Mouse (Mus musculus) heart, embryonic 16.5 days (tissue): Measurements from ENCODE around the gene Ecsit. TPM values are rescaled to one million over a fixed set of nuclear protein-coding genes. Genes with fewer than 3 reads are reported as not detected.
A peak's percentile ranks its signal among the peaks of the same experiment; 100 is the strongest.

Source experiments
- ATAC-seq: fragments of 200-750 bp; cut with Nextera tagmentation; replicated peaks from 2 replicates; pipeline ENCODE4 v1.8.0; 2017; ENCODE audit warnings: moderate number of reproducible peaks; ENCODE audit not compliant: insufficient read depth, low FRiP score; ENCODE audit errors: extremely low read depth
- H3K27ac ChIP-seq: fragments of 300-500 bp; sonication (generic); 2 replicates; pipeline ENCODE4 v1.5.1; 2014; ENCODE audit warnings: mild to moderate bottlenecking, low read length, control low read depth, moderate library complexity
- H3K27me3 ChIP-seq: fragments of 300-500 bp; sonication (generic); 2 replicates; pipeline ENCODE4 v1.6.1; 2014; ENCODE audit warnings: low read length, mixed read lengths; ENCODE audit not compliant: control insufficient read depth, insufficient read depth
- H3K36me3 ChIP-seq: fragments of 300-500 bp; sonication (generic); 2 replicates; pipeline ENCODE4 v1.6.1; 2014; ENCODE audit not compliant: control insufficient read depth, insufficient read depth
- H3K4me1 ChIP-seq: fragments of 300-500 bp; sonication (generic); 2 replicates; pipeline ENCODE4 v1.6.1; 2014; ENCODE audit warnings: low read length, mixed read lengths; ENCODE audit not compliant: control insufficient read depth, insufficient read depth
- H3K4me2 ChIP-seq: fragments of 300-500 bp; sonication (generic); 2 replicates; pipeline ENCODE4 v1.6.1; 2014; ENCODE audit warnings: low read depth, mild to moderate bottlenecking, control low read depth, low read length
- H3K4me3 ChIP-seq: fragments of 300-500 bp; sonication (generic); 2 replicates; pipeline ENCODE4 v1.5.1; 2014; ENCODE audit warnings: mild to moderate bottlenecking, control low read depth, low read length
- H3K9ac ChIP-seq: fragments of 300-500 bp; sonication (generic); 2 replicates; pipeline ENCODE4 v1.6.1; 2014; ENCODE audit warnings: low read length, control low read depth
- H3K9me3 ChIP-seq: fragments of 300-500 bp; sonication (generic); replicated peaks from 2 replicates; pipeline ENCODE4 v1.6.1; 2016; ENCODE audit warnings: low read length; ENCODE audit not compliant: control insufficient read depth
- WGBS: fragments of 180-500 bp; shearing (Covaris S2); extraction: QIAGEN DNeasy Blood & Tissue Kit; methylation state at CpG from one replicate; pipeline ENCODE4 v1.1.7; 2014; 5-methylcytosine and 5-hydroxymethylcytosine counted together
- polyA plus RNA-seq: library from polyadenylated mRNA; unstranded; fragments of >200 nt; fragmentation: Nextera tagmentation; extraction: Ambion mirVana; gene quantifications from 2 replicates; pipeline ENCODE4 v1.2.1, GENCODE M21; 2015

Gene Ecsit
- polyA plus RNA-seq, 1 experiment from 2014 or later = 73.1 TPM

DNA sequence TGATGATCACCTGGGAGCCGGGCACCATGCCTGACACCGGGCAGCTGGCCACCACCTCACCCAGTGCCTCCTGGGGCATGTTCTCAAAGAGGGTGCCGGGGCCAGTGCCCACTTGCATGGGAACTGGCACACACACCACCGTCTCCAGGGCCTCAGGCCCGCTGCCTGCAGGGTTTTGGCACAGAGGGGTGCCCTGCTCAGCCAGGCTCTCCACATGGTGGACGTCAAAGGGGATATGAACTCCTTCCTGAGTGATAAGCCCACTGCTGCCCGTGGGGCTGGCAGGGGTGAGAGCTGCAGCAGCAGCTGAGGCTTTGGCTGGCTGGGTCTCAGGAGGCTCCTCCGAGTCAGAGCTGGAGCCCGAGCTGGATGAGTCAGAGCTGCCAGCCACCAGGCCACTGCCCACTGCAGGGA, 27.2 kb downstream of the Ecsit start:
- H3K9me3 ChIP-seq = no peaks in the 10 kb centered on the region
- no peak for ATAC-seq
- H3K9ac ChIP-seq = no peak overlapping the region
- 80% methylated on average over 9 of the region's 9 CpGs for WGBS
- H3K36me3 ChIP-seq = peaks cover 25% of the 10 kb centered on the region
- no peak overlapping the region for H3K4me3 ChIP-seq
- no peak overlapping the region for H3K4me2 ChIP-seq
- peaks cover 23% of the 10 kb centered on the region for H3K27me3 ChIP-seq
- H3K4me1 ChIP-seq = peaks cover 5% of the 10 kb centered on the region; the same call in 1 of the 2 replicates
- no peak overlapping the region for H3K27ac ChIP-seq

DNA sequence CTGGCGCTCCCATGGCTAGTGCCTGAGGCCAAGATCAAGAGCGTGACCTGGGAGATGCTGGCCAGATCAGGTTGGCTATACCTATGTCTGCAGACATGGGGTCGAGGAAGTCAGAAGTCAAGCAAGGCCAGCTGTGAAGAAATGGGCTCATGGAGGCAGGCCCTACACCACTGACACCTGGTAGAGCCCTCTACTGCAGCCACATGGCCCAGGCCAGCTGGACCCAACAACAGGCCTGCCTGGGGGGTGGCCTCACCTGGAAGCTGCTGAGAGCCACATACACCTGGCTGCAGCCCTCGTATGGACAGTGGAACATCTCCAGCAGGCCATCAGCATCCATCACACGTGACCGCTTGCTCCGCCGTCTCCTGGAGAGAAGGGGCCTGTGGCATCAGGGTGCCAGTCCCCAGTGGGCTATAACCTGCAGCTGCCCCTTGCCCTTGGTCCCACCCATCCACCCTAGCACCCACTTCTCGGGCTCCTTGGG, 28.2 kb downstream of the Ecsit start:
- 85% methylated on average over 9 of the region's 9 CpGs for WGBS
- H3K36me3 ChIP-seq = peaks cover 25% of the 10 kb centered on the region
- H3K9me3 ChIP-seq = no peaks in the 10 kb centered on the region
- H3K27ac ChIP-seq = no peak overlapping the region
- H3K4me2 ChIP-seq = no peak overlapping the region
- H3K4me3 ChIP-seq = no peak overlapping the region
- no peak overlapping the region for H3K9ac ChIP-seq
- H3K4me1 ChIP-seq = peaks cover 5% of the 10 kb centered on the region; the same call in 1 of the 2 replicates
- ATAC-seq = no peak
- peaks cover 32% of the 10 kb centered on the region for H3K27me3 ChIP-seq

DNA sequence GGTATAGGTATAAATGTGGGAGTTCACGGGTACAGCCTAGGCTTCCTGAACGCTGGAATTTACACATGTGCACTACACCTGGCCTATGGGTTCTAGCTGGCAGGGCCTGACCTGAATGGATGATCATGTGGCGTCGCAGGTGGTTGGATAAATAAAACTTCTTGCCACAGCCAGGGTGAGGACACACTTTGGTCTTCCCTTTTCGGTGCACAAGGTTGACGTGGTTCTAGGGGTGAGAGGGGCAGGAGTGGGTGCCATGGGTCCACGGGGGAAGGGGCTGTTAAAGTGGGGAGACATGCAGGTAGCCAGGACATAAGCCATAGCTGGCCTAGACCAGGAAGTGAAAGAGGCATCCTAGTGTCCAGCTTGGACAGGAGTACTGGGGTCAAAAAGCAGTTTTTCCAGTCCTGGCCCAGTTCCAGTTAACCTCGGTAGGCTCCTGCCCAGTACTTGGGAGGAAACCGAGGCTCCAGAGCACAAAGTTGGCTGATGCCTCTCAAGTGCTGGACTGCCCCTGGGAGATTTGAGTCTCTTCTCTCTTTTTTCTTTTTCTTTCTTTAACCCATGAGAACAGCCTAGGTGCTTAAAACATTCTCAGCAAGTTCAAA, 28.8 kb downstream of the Ecsit start:
- Histone ChIP-seq H3K4me3 (no peak overlapping the region), H3K4me1 (peaks cover 8% of the 10 kb centered on the region), H3K9ac (no peak overlapping the region), H3K27me3 (peaks cover 39% of the 10 kb centered on the region), H3K36me3 (peaks cover 25% of the 10 kb centered on the region), H3K9me3 (no peaks in the 10 kb centered on the region), H3K27ac (no peak overlapping the region), H3K4me2 (no peak overlapping the region)
- ATAC-seq = no peak
- WGBS = 77% methylated on average over 9 of the region's 9 CpGs

DNA sequence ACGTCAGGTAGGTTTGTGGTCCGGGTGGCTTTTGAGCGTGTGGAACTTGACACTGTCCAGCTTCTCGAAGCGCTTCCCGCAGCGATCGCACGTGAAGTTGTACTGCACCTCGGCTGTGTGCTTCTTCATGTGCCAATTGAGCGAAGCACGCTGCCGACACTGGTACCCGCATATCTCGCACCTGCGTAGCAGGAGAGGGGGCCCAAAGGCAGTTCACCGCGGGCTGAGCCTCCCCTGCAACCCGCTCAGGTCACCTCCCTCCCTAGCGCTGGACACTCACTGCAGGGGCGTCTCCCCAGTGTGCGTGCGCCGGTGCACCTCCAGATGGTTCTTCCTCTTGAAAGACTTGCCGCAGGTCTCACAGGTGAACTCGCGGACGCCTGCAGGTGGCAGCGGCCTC, 29.5 kb downstream of the Ecsit start:
- H3K27ac ChIP-seq = no peak overlapping the region
- ATAC-seq = no peak
- H3K36me3 ChIP-seq = peaks cover 25% of the 10 kb centered on the region
- 34% methylated on average over 29 of the region's 29 CpGs for WGBS
- H3K27me3 ChIP-seq = peaks cover 46% of the 10 kb centered on the region
- no peak overlapping the region for H3K4me3 ChIP-seq
- H3K4me2 ChIP-seq = no peak overlapping the region
- H3K9me3 ChIP-seq = no peaks in the 10 kb centered on the region
- peaks cover 10% of the 10 kb centered on the region for H3K4me1 ChIP-seq
- no peak overlapping the region for H3K9ac ChIP-seq

DNA sequence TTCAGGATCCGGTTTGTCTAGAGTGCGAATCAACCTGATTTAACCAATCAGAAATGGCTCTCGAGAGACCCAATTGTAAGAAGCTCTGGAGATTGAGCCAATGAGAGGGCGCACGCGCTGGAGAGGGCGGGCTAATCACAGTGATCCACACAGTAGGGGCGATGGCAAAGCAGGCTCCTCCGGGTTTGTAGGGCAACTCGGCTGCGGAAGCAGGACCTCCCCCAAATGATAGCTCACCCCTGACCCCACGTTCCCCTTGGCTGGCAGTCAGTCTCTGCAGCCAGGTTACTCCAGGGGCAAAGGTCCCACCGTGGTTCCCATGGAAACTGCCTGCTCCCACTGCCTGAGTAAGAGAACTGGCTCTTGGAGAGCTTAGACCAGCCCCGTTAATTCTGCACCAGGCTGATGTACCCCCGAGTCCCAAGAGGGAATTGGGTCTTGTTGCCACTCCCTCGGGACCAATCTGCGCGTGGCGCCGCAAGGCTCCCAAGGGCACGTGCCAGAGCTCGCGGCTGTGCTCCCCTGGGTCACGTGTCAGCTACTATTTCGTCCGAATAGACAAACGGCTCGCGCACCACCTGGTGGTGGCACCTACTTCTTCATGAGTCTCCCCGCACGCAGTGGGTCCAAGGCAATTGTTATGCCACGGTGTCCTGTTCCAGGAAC, 30.7 kb downstream of the Ecsit start:
- Histone ChIP-seq H3K4me3 (no peak overlapping the region), H3K36me3 (peaks cover 22% of the 10 kb centered on the region), H3K9ac (no peak overlapping the region), H3K4me2 (peak overlapping the region; percentile 24), H3K27ac (no peak overlapping the region), H3K4me1 (peaks cover 15% of the 10 kb centered on the region), H3K9me3 (no peaks in the 10 kb centered on the region), H3K27me3 (peaks cover 58% of the 10 kb centered on the region)
- WGBS = 3% methylated on average over 32 of the region's 32 CpGs
- no peak for ATAC-seq

DNA sequence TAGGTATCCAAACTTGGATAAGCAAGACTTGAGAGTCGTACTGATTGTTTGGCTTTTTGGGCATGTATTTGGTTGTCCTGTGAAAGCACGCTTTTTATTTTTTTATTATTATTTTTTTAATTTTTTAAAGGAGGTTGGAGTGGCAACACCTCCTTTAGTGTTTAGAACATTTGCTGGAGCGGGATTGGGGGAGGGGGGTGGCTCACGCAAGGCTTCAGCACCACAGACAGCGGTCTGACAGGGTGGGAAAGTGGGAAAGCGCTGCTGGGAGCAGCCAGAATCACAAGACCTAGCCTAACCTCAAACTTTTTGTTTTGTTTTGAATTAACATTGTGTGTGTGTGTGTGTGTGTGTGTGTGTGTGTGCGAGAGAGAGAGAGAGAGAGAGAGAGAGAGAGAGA, 31.6 kb downstream of the Ecsit start:
- ATAC-seq = no peak
- no peak overlapping the region for H3K9ac ChIP-seq
- no peak overlapping the region for H3K4me3 ChIP-seq
- H3K9me3 ChIP-seq = no peaks in the 10 kb centered on the region
- H3K4me1 ChIP-seq = peaks cover 15% of the 10 kb centered on the region
- H3K27ac ChIP-seq = no peak overlapping the region
- no peak overlapping the region for H3K4me2 ChIP-seq
- WGBS = 19% methylated on average over 7 of the region's 7 CpGs
- peaks cover 17% of the 10 kb centered on the region for H3K36me3 ChIP-seq
- H3K27me3 ChIP-seq = peaks cover 66% of the 10 kb centered on the region

DNA sequence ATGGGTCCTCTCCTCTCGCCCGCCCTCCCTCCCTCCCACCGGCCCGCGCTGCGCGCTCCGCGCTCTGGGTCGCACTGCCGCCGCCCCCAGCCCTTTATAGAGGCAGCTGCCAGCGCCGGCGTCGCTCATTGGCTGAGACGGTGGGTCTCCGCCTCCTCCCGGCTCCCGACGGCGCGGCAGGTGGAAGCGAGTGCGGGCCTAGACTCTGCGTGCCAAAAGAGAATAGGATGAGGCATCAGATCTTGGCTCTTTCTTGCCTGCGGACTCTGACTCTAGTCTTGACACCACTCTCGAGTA, 33.3 kb downstream of the Ecsit start, which contains the start of gene Elavl3:
Gene Elavl3 (minus strand): TSS at position 66 of the 297 bp plus-strand sequence.
- Histone ChIP-seq H3K4me1 (peaks cover 15% of the 10 kb centered on the region), H3K9ac (peak within 1 kb of the TSS; percentile 56), H3K36me3 (no peaks in the 10 kb centered on the region), H3K4me3 (peak within 1 kb of the TSS; percentile 51), H3K4me2 (peak within 1 kb of the TSS; percentile 76), H3K9me3 (no peaks in the 10 kb centered on the region), H3K27ac (no peak within 1 kb of the TSS), H3K27me3 (peaks cover 68% of the 10 kb centered on the region)
- WGBS = 2% methylated on average over 21 of the region's 28 CpGs
- ATAC-seq = no peak

DNA sequence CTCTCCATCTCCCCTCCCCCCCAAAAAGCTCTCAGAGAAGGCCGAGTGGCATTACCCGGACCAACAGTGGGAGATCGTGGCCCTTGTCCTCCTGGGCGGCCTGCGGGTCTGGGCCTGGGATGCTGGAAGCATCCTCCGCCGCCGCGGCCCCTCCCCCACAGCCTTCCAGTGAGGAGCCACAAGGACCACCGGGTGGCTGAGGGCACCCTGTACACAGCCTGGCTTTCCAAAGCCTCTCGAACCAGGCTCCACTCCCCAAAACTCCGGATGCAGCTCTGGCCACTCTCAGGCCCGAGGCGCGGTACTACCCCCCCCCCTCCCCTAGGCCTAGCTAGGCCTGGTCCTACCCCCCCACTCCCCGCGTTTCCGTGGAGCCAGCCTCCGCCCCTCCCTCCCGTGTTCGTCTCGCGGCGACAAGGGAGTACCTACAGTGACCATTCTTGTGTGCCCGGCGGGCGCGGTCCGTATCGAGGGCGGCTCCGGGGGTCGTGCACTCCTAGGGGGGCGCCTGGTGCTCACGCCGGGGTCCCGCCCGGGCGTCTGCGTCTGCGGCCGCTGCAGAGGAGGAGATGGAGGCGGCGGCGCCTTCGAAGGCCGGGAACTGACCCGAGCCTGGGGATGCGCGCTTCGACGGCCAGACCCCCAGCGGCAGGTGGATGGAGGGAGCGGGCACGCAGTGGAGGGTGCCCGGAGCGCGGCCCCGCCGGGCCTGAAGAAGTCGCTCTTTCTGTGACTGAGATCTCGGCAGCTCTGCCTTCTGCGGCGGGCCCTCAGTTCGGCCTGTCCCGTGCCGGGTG, 33.9 kb downstream of the Ecsit start:
- Histone ChIP-seq H3K4me1 (peaks cover 15% of the 10 kb centered on the region), H3K27me3 (peaks cover 68% of the 10 kb centered on the region), H3K27ac (no peak overlapping the region), H3K4me3 (peak overlapping the region; percentile 51), H3K9me3 (no peaks in the 10 kb centered on the region), H3K9ac (no peak overlapping the region), H3K36me3 (no peaks in the 10 kb centered on the region), H3K4me2 (peak overlapping the region; percentile 76)
- 2% methylated on average over 58 of the region's 67 CpGs for WGBS
- no peak for ATAC-seq
